Mouse (Mus musculus) intestine, embryonic 15.5 days (tissue): ENCODE measurements around the gene Galnt2. TPM values are rescaled to one million over a fixed set of nuclear protein-coding genes. Genes with fewer than 3 reads are reported as not detected.

Source experiments
- ATAC-seq: fragments of 200-750 bp; cut with Nextera tagmentation; 2 replicates; pipeline ENCODE4 v1.8.0; 2017; ENCODE audit warnings: moderate TSS enrichment, moderate library complexity
- H3K27ac ChIP-seq: fragments of 300-500 bp; sonication (generic); 2 replicates; pipeline ENCODE4 v1.5.1; 2015; ENCODE audit warnings: mild to moderate bottlenecking, inconsistent platforms
- H3K27me3 ChIP-seq: fragments of 300-500 bp; sonication (generic); replicated peaks from 2 replicates; pipeline ENCODE4 v1.6.1; 2015; ENCODE audit warnings: inconsistent platforms
- H3K36me3 ChIP-seq: fragments of 300-500 bp; sonication (generic); 2 replicates; pipeline ENCODE4 v1.6.1; 2015; ENCODE audit warnings: inconsistent platforms
- H3K4me1 ChIP-seq: fragments of 300-500 bp; sonication (generic); replicated peaks from 2 replicates; pipeline ENCODE4 v1.6.1; 2015; ENCODE audit warnings: inconsistent platforms
- H3K4me2 ChIP-seq: fragments of 300-500 bp; sonication (generic); replicated peaks from 2 replicates; pipeline ENCODE4 v1.6.1; 2015; ENCODE audit warnings: mild to moderate bottlenecking, inconsistent platforms
- H3K4me3 ChIP-seq: fragments of 300-500 bp; sonication (generic); replicated peaks from 2 replicates; pipeline ENCODE4 v1.5.1; 2015; ENCODE audit warnings: inconsistent platforms
- H3K9ac ChIP-seq: fragments of 300-500 bp; sonication (generic); 2 replicates; pipeline ENCODE4 v1.6.1; 2015; ENCODE audit warnings: inconsistent platforms
- H3K9me3 ChIP-seq: fragments of 300-500 bp; sonication (generic); 2 replicates; pipeline ENCODE4 v1.6.1; 2016; ENCODE audit warnings: inconsistent platforms
- WGBS: fragments of 180-500 bp; shearing (Covaris S2); methylation state at CpG from one replicate; pipeline ENCODE4 v1.1.7; 2015; 5-methylcytosine and 5-hydroxymethylcytosine counted together
- polyA plus RNA-seq: library from polyadenylated mRNA; unstranded; fragments of >200 nt; fragmentation: Nextera tagmentation; extraction: Ambion mirVana; gene quantifications from 2 replicates; pipeline ENCODE4 v1.2.1, GENCODE M21; 2015

Gene Galnt2
- polyA plus RNA-seq, 1 experiment from 2014 or later, result 66.9 TPM

GRCm38 (mm10) chr8:124239350-124239749, 8.2 kb downstream of the Galnt2 start:
- ATAC-seq, result peak; percentile 52
- Histone ChIP-seq H3K9me3 (no peaks in the 10 kb centered on the region), H3K4me2 (0 out of 2 replicates have a peak overlapping the region, but pooled peaks have one; percentile 14)

GRCm38 (mm10) chr8:124240932-124241331, 9.7 kb downstream of the Galnt2 start:
- H3K9me3 ChIP-seq, result no peaks in the 10 kb centered on the region
- peaks cover 34% of the 10 kb centered on the region for H3K4me1 ChIP-seq
- peaks cover 11% of the 10 kb centered on the region for H3K36me3 ChIP-seq
- no peak overlapping the region for H3K9ac ChIP-seq
- H3K27ac ChIP-seq, result 0 out of 2 replicates have a peak overlapping the region, but pooled peaks have one; percentile 28
- H3K4me2 ChIP-seq, result no peak overlapping the region
- no peak overlapping the region for H3K4me3 ChIP-seq
- H3K27me3 ChIP-seq, result no peaks in the 10 kb centered on the region
- no peak for ATAC-seq
- WGBS, result 33% methylated on average over 8 of the region's 8 CpGs

More at GRCm38 (mm10) chr8:124239350-124239749, 8.2 kb downstream of the Galnt2 start:
- Histone ChIP-seq H3K9ac (no peak overlapping the region), H3K36me3 (0 out of 2 replicates have a peak, but pooled peaks cover 3% of the 10 kb centered on the region), H3K4me3 (no peak overlapping the region), H3K27ac (no peak overlapping the region), H3K4me1 (peaks cover 34% of the 10 kb centered on the region), H3K27me3 (no peaks in the 10 kb centered on the region)
- 61% methylated on average over 6 of the region's 6 CpGs for WGBS

DNA sequence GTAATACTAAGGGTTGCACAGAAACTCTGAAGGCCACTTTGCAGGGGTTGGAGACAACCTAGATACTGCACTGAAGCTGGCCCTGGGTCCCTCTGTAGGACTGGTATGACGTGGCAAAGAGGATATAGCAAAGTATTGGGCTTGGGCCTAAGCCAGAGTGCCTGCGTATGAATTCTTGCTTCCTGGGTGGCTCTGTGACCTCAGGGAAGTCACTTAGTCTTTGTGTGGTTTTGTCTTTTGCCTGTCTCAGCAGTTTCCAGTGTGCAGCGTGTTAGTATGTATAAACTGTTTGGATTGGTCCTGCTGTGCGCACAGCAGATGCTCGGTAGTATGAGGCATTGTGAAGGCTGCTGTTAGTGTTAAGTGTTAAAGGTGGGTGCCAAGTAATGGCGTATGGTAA, 11.0 kb downstream of the Galnt2 start:
- 0 out of 2 replicates have a peak, but pooled peaks have one; percentile 21 for ATAC-seq
- H3K4me3 ChIP-seq, result no peak overlapping the region
- 52% methylated on average over 6 of the region's 6 CpGs for WGBS
- peak overlapping the region; percentile 73 for H3K27ac ChIP-seq
- no peaks in the 10 kb centered on the region for H3K9me3 ChIP-seq
- peaks cover 34% of the 10 kb centered on the region for H3K4me1 ChIP-seq
- H3K27me3 ChIP-seq, result no peaks in the 10 kb centered on the region
- no peak overlapping the region for H3K9ac ChIP-seq
- H3K4me2 ChIP-seq, result no peak overlapping the region
- H3K36me3 ChIP-seq, result peaks cover 11% of the 10 kb centered on the region

- Histone ChIP-seq H3K4me3 (no peak overlapping the region), H3K4me2 (no peak overlapping the region), H3K9me3 (no peaks in the 10 kb centered on the region), H3K36me3 (peaks cover 11% of the 10 kb centered on the region), H3K9ac (no peak overlapping the region), H3K27me3 (no peaks in the 10 kb centered on the region), H3K27ac (no peak overlapping the region), H3K4me1 (peaks cover 31% of the 10 kb centered on the region)
- ATAC-seq, result no peak
- WGBS, result 88% methylated on average over 5 of the region's 5 CpGs
These were observed 11.7 kb downstream of the Galnt2 start for GRCm38 (mm10) chr8:124242913-124243312.

DNA sequence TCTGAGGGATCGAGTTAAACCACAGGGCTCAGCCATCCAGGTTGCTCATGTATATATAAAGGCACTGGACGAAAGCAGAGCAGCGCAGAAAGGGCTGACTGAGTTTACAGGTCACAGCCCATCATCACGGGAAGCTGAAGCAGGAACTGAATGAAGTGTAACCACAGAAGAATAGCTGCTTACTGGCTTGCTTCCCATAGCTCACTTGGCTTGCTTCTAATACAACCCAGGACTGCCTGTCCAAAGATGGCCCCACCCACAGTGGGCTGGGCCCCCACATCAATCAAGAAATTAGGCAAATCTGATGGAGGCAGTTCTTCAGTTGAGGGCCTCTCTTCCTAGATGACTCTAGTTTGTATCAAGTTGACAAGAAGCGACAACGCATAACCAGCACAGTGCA, 16.4 kb downstream of the Galnt2 start:
- H3K27ac ChIP-seq, result no peak overlapping the region
- 84% methylated on average over 6 of the region's 6 CpGs for WGBS
- peaks cover 11% of the 10 kb centered on the region for H3K36me3 ChIP-seq
- H3K4me2 ChIP-seq, result no peak overlapping the region
- no peak overlapping the region for H3K9ac ChIP-seq
- ATAC-seq, result no peak
- H3K4me3 ChIP-seq, result no peak overlapping the region
- peaks cover 28% of the 10 kb centered on the region for H3K4me1 ChIP-seq
- H3K9me3 ChIP-seq, result no peaks in the 10 kb centered on the region
- H3K27me3 ChIP-seq, result no peaks in the 10 kb centered on the region

- peaks cover 35% of the 10 kb centered on the region for H3K4me1 ChIP-seq
- no peak overlapping the region for H3K9ac ChIP-seq
- H3K4me3 ChIP-seq, result no peak overlapping the region
- no peaks in the 10 kb centered on the region for H3K27me3 ChIP-seq
- no peak overlapping the region for H3K27ac ChIP-seq
- 85% methylated on average over 6 of the region's 6 CpGs for WGBS
- peak; percentile 85 for ATAC-seq
- H3K36me3 ChIP-seq, result peaks cover 11% of the 10 kb centered on the region
- no peaks in the 10 kb centered on the region for H3K9me3 ChIP-seq
- H3K4me2 ChIP-seq, result no peak overlapping the region
These were observed 17.5 kb downstream of the Galnt2 start for GRCm38 (mm10) chr8:124248688-124249087.

DNA sequence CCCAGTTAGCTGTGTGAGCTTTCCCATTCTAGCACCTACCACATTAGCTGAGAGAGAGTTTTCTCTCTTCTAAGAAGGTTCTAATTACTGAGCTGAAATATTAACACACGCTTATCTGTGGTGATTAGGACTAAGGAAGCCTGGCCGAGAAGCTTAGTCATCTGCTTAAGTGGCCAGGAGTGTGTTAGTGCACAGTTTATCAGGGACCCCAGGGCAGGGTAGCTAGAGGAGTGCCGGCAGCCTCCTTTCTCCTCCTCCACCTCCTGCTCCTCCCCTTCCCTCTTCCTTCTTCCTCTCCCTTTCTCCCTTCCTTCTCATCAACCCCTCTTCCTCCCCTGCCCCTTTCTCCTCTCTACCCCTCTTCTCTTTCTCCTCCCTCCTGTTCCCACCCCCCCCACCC, 19.1 kb downstream of the Galnt2 start:
- peak; percentile 45; the same call in 1 of the 2 replicates for ATAC-seq
- H3K9ac ChIP-seq, result no peak overlapping the region
- no peak overlapping the region for H3K27ac ChIP-seq
- WGBS, result 20% methylated on average over 3 of the region's 3 CpGs
- no peak overlapping the region for H3K4me2 ChIP-seq
- H3K4me3 ChIP-seq, result no peak overlapping the region
- peaks cover 37% of the 10 kb centered on the region for H3K4me1 ChIP-seq
- H3K27me3 ChIP-seq, result no peaks in the 10 kb centered on the region
- H3K9me3 ChIP-seq, result no peaks in the 10 kb centered on the region
- 0 out of 2 replicates have a peak, but pooled peaks cover under 1% of the 10 kb centered on the region for H3K36me3 ChIP-seq

GRCm38 (mm10) chr8:124250785-124251184, 19.6 kb downstream of the Galnt2 start:
- H3K27me3 ChIP-seq, result no peaks in the 10 kb centered on the region
- ATAC-seq, result peak; percentile 58; the same call in 1 of the 2 replicates
- H3K4me2 ChIP-seq, result no peak overlapping the region
- H3K4me3 ChIP-seq, result no peak overlapping the region
- H3K4me1 ChIP-seq, result peaks cover 37% of the 10 kb centered on the region
- peak overlapping the region; percentile 67 for H3K27ac ChIP-seq
- 22% methylated on average over 4 of the region's 4 CpGs for WGBS
- no peaks in the 10 kb centered on the region for H3K36me3 ChIP-seq
- H3K9ac ChIP-seq, result no peak overlapping the region
- no peaks in the 10 kb centered on the region for H3K9me3 ChIP-seq

DNA sequence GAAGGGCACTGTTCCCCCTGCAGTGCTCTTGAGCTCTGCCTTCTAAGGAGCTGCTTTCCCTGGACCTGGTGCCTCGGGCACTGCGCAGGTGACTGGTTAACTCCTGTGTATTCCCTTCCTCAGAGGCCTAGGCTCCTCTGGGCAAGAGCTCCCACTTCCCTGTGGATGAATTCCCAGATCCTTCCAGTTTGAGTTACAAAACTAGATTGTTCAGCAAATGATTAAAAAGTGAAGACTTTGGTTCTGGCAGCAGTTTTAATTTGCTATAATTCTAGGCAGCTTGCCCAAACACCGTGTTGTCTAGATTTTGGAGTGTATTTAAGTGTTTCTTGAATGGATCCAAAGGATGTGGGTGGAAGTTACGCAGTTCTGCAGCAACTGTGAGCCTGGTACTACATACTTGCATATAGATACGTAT, 21.4 kb downstream of the Galnt2 start:
- no peaks in the 10 kb centered on the region for H3K9me3 ChIP-seq
- no peak overlapping the region for H3K4me3 ChIP-seq
- H3K27ac ChIP-seq, result no peak overlapping the region
- H3K4me1 ChIP-seq, result peaks cover 54% of the 10 kb centered on the region
- no peaks in the 10 kb centered on the region for H3K27me3 ChIP-seq
- no peaks in the 10 kb centered on the region for H3K36me3 ChIP-seq
- 72% methylated on average over 5 of the region's 5 CpGs for WGBS
- H3K9ac ChIP-seq, result no peak overlapping the region
- no peak overlapping the region for H3K4me2 ChIP-seq
- no peak for ATAC-seq

DNA sequence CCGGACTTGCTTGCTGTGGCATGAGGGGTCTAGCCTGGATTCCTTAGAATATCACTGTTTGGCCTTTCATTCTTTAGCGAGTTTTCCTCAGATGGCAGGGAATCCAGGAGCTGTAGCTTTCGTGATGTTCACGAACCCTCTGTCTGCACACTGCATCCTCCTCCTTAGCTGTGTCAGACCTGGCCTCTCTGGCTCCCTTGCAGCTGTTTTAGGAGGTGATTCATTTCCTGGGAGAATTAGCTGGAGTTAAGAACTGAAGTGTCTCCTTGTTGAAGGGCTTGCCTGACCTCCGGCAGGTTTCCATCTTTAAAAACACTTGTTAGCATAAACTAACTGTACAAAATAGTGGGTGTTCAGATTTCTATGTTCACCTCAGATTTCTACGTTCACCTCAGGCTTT, 22.7 kb downstream of the Galnt2 start:
- Histone ChIP-seq H3K4me3 (no peak overlapping the region), H3K4me2 (no peak overlapping the region), H3K9me3 (no peaks in the 10 kb centered on the region), H3K4me1 (peaks cover 56% of the 10 kb centered on the region), H3K36me3 (no peaks in the 10 kb centered on the region), H3K27me3 (no peaks in the 10 kb centered on the region), H3K9ac (no peak overlapping the region), H3K27ac (no peak overlapping the region)
- WGBS, result 68% methylated on average over 6 of the region's 6 CpGs
- no peak for ATAC-seq

- Histone ChIP-seq H3K4me1 (peaks cover 53% of the 10 kb centered on the region), H3K9me3 (no peaks in the 10 kb centered on the region), H3K4me2 (no peak overlapping the region; the same call in 1 of the 2 replicates), H3K4me3 (no peak overlapping the region), H3K36me3 (no peaks in the 10 kb centered on the region), H3K27ac (peak overlapping the region; percentile 54), H3K27me3 (no peaks in the 10 kb centered on the region), H3K9ac (no peak overlapping the region)
- ATAC-seq, result peak; percentile 45; the same call in 1 of the 2 replicates
- 61% methylated on average over 9 of the region's 9 CpGs for WGBS
These were observed 25.6 kb downstream of the Galnt2 start for GRCm38 (mm10) chr8:124256841-124257240.

- Histone ChIP-seq H3K4me2 (no peak overlapping the region; the same call in 1 of the 2 replicates), H3K27ac (peak overlapping the region; percentile 54), H3K9ac (no peak overlapping the region), H3K4me1 (peaks cover 51% of the 10 kb centered on the region), H3K27me3 (no peaks in the 10 kb centered on the region), H3K4me3 (no peak overlapping the region), H3K9me3 (no peaks in the 10 kb centered on the region), H3K36me3 (no peaks in the 10 kb centered on the region)
- peak; percentile 54 for ATAC-seq
- WGBS, result 40% methylated on average over 10 of the region's 10 CpGs
These were observed 26.2 kb downstream of the Galnt2 start for GRCm38 (mm10) chr8:124257363-124257762.

GRCm38 (mm10) chr8:124259146-124259545, 28.0 kb downstream of the Galnt2 start:
- no peak for ATAC-seq
- 81% methylated on average over 4 of the region's 4 CpGs for WGBS
- peaks cover 51% of the 10 kb centered on the region for H3K4me1 ChIP-seq

More at GRCm38 (mm10) chr8:124259146-124259545, 28.0 kb downstream of the Galnt2 start:
- no peaks in the 10 kb centered on the region for H3K36me3 ChIP-seq
- no peak overlapping the region for H3K27ac ChIP-seq
- no peaks in the 10 kb centered on the region for H3K27me3 ChIP-seq
- H3K9me3 ChIP-seq, result no peaks in the 10 kb centered on the region
- H3K9ac ChIP-seq, result no peak overlapping the region
- H3K4me3 ChIP-seq, result no peak overlapping the region
- no peak overlapping the region for H3K4me2 ChIP-seq
